Mouse (Mus musculus) C2C12 (cell line): ENCODE data around the gene Cse1l.

Experiments
- CEBPB ChIP-seq: IDR thresholded peaks from one replicate; pipeline ENCODE4 v1.6.1; 2011; ENCODE audit warnings: low read depth, mild to moderate bottlenecking, control low read depth, moderate library complexity
- CTCF ChIP-seq: IDR thresholded peaks from one replicate; pipeline ENCODE4 v1.5.1; 2011; ENCODE audit not compliant: control insufficient read depth, insufficient read depth, insufficient read length
- FOSL1 ChIP-seq: IDR thresholded peaks from one replicate; pipeline ENCODE4 v1.8.0; 2011; ENCODE audit warnings: mild to moderate bottlenecking, low read length; ENCODE audit not compliant: poor library complexity, insufficient read depth, severe bottlenecking

DNA sequence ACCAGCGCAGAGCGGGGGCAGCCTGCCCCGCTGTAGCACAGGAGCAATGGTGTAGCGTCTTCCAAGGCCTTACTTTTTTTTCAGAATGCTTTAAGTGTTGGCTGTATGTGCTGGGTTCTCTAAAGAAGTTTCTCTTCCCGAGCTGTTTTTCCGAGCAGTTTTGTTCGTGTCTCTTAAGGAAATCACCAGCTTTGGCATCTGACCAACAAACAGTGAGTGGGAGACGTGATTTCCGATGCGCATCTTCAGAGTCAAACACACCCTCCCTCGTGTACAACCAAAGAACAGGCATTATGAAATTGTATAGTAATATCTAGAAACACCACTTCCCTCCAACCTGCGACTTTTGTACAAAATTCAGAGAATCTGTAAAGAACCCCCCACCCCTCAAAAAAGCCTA, 8.9 kb upstream of the Cse1l start:
- TF ChIP-seq CTCF (no peak), FOSL1 (no peak), CEBPB (no peak)
